Mouse (Mus musculus) layer of hippocampus, adult 9-10 months (tissue): Measurements from ENCODE around the gene Olfr724.
"Not testable (repeated sequence)": the region's sequence is repeated elsewhere in the genome, so short reads cannot be mapped to it uniquely, and the experiment has no call there.

Source experiments
- DNase-seq: peaks from one replicate; pipeline ENCODE4 v3.0.0; 2022; ENCODE audit warnings: low spot score

Gene Olfr724

DNA sequence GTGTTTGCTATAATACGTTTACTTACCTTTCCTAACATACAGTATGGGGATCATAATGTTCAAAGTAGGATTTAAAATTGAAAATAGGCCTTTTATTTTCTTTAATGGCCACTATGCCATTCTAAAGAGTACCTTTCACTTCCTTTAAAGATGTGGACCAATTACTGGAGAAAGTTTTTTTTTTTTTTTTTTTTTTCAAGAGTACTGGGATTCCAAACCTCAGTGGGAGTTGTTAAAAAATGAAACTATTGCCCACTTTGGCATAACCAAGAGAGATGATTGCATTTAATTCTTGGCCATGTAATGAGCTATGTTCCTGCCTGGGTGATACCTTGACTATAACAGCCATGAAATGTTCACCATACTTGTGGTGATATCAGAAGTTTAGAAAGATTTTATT lies at the start of gene Olfr724:
TSS of gene Olfr724 (minus strand) at position 101 of the 400 bp plus-strand sequence.
- not testable (repeated sequence) for DNase-seq

DNA sequence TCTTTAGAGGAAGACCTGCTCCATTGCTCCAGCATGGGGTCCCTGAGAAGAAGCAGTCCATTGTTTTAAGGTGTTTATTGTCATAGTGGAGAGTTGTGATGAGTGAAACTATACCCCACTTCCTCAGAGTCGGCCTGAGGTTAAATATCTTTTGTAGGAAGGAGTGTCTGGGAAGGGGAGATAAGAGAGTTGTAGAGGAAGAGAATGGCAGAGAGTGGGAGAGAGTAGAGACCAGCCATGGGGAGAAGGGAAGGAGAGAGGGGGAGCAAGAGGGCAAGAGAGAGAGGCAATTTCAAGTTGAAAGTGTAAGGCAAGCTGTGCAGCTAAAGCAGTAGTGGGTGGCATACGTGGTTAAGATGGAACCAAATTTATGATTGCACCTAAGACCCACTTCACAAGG lies 7.2 kb downstream of the Olfr724 start:
- no peak for DNase-seq

DNA sequence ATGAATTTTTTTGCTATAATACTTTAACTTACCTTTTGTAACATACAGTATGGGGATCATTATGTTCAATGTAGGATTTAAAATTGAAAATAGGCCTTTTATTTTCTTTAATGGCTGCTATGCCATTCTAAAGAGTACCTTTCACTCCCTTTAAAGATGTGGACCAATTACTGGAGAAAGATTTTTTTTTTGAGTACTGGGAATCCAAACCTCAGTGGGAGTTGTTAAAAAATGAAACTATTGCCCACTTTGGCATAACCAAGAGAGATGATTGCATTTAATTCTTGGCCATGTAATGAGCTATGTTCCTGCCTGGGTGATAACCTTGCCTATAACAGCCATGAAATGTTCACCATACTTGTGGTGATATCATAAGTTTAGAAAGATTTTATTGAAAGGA lies 31.4 kb downstream of the Olfr724 start, which contains the start of gene Olfr723:
TSS of gene Olfr723 (minus strand) at position 101 of the 400 bp plus-strand sequence.
- DNase-seq: not testable (repeated sequence)
